Mouse (Mus musculus) kidney, adult 2 months (tissue): ENCODE data around the gene Prkaca. TPM values are rescaled to one million over a fixed set of nuclear protein-coding genes. Genes with fewer than 3 reads are reported as not detected.

Experiments used
- DNase-seq: peaks from one replicate; pipeline ENCODE4 v3.0.0; 2021
- H3K27ac ChIP-seq: fragments of 200-500 bp; 2 replicates; pipeline ENCODE4 v1.5.1; 2012; ENCODE audit warnings: low read depth, low read length, control low read depth, inconsistent platforms; ENCODE audit not compliant: insufficient read depth
- H3K27me3 ChIP-seq: fragments of 200-500 bp; replicated peaks from 2 replicates; pipeline ENCODE4 v1.6.1; 2012; ENCODE audit warnings: mild to moderate bottlenecking, moderate library complexity, low read length, inconsistent platforms; ENCODE audit not compliant: control insufficient read depth, insufficient read depth
- H3K36me3 ChIP-seq: fragments of 200-500 bp; 2 replicates; pipeline ENCODE4 v1.6.1; 2012; ENCODE audit warnings: mild to moderate bottlenecking, moderate library complexity, low read length, inconsistent platforms; ENCODE audit not compliant: control insufficient read depth, insufficient read depth
- H3K4me1 ChIP-seq: fragments of 200-500 bp; 2 replicates; pipeline ENCODE4 v1.6.1; 2011; ENCODE audit warnings: low read length; ENCODE audit not compliant: control insufficient read depth, insufficient read depth
- H3K4me3 ChIP-seq: fragments of 200-500 bp; 2 replicates; pipeline ENCODE4 v1.5.1; 2011; ENCODE audit warnings: mild to moderate bottlenecking, low read depth, low read length, control low read depth; ENCODE audit not compliant: insufficient read depth
- CTCF ChIP-seq: fragments of 200-500 bp; conservative IDR thresholded peaks from 2 replicates; pipeline ENCODE4 v1.5.1; 2011; ENCODE audit warnings: low read depth, mild to moderate bottlenecking, control low read depth, low read length, moderate library complexity, mixed read lengths; ENCODE audit not compliant: insufficient read depth, insufficient read length
- POLR2A ChIP-seq: fragments of 200-500 bp; IDR thresholded peaks from one replicate; pipeline ENCODE4 v1.6.1; 2011; ENCODE audit warnings: low read depth, low read length, control low read depth
- WGBS: fragments of 180-500 bp; shearing (Covaris S2); methylation state at CpG from one replicate; pipeline ENCODE4 v1.1.7; 2018; 5-methylcytosine and 5-hydroxymethylcytosine counted together
- polyA plus RNA-seq: library from polyadenylated mRNA; depleted of rRNA; stranded (reverse); fragments of >200 nt; gene quantifications from 2 replicates; pipeline ENCODE4 v1.2.3, GENCODE M21; 2012

The Prkaca gene
- polyA plus RNA-seq, 1 experiment = 95.6 TPM

- peaks cover 7% of the 10 kb centered on the region; the same call in 1 of the 2 replicates for H3K4me1 ChIP-seq
- H3K36me3 ChIP-seq = no peaks in the 10 kb centered on the region
- WGBS = 1% methylated on average over 66 of the region's 103 CpGs
- H3K4me3 ChIP-seq = peak overlapping the region; percentile 61
- H3K27ac ChIP-seq = peak overlapping the region; percentile 96
- TF ChIP-seq POLR2A = peak; percentile 63
- no peak for TF ChIP-seq CTCF
- no peaks in the 10 kb centered on the region for H3K27me3 ChIP-seq
- DNase-seq = peak; percentile 96
Observed at GRCm38 (mm10) chr8:83996567-83997505, 24.0 kb downstream of the Prkaca start.

GRCm38 (mm10) chr8:83997511-83998141 lies 24.8 kb downstream of the Prkaca start, which contains the start of gene Samd1:
Samd1 (plus strand) TSS chr8:83997672.
- H3K36me3 ChIP-seq = no peaks in the 10 kb centered on the region
- DNase-seq = peak; percentile 58
- H3K4me1 ChIP-seq = peaks cover 7% of the 10 kb centered on the region; the same call in 1 of the 2 replicates
- H3K27ac ChIP-seq = peak within 1 kb of the TSS; percentile 96
- H3K27me3 ChIP-seq = no peaks in the 10 kb centered on the region
- TF ChIP-seq CTCF (no peak), POLR2A (no peak)
- H3K4me3 ChIP-seq = peak within 1 kb of the TSS; percentile 61
- WGBS = 10% methylated on average over 104 of the region's 112 CpGs

DNA sequence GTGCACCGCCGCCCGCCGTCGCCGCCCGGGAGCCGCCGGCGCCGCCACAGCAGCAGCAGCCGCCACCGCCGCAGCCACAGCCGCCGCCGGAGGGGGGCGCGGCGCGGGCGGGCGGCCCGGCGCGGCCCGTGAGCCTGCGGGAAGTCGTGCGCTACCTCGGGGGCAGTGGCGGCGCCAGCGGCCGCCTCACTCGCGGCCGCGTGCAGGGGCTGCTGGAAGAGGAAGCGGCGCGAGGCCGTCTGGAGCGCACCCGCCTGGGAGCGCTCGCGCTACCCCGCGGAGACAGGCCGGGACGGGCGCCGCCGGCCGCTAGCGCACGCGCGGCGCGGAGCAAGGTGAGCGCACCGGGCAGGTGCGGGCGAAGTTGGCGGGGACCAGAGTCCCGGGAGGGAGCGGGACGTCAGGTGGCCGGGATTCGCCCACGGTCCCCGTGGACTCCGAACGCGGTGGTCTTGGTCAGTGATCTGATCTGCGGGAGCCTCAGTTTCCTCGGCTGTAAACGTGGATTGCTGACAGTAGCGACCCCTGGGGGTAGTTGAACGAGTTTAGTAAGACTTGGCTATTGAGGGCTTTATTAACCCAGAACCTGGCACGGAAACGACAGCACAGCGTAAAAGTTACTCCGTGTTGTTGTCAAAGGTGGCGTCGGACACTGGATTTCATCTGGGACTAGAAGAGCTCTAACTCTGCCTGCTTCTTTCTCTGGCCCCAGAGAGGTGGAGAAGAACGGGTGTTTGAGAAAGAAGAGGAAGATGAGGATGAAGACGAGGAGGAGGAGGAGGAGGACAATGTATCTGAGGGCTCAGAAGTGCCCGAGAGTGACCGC lies 25.7 kb downstream of the Prkaca start:
- WGBS = 14% methylated on average over 92 of the region's 92 CpGs
- peak overlapping the region; percentile 83 for H3K27ac ChIP-seq
- peak; percentile 80 for DNase-seq
- no peaks in the 10 kb centered on the region for H3K36me3 ChIP-seq
- TF ChIP-seq CTCF = peak; percentile 49
- TF ChIP-seq POLR2A = no peak
- peak overlapping the region; percentile 60 for H3K4me3 ChIP-seq
- peaks cover 12% of the 10 kb centered on the region; the same call in 1 of the 2 replicates for H3K4me1 ChIP-seq
- no peaks in the 10 kb centered on the region for H3K27me3 ChIP-seq

GRCm38 (mm10) chr8:83999057-83999705 lies 26.4 kb downstream of the Prkaca start:
- Histone ChIP-seq H3K27ac (peak overlapping the region; percentile 83), H3K36me3 (no peaks in the 10 kb centered on the region), H3K27me3 (no peaks in the 10 kb centered on the region), H3K4me1 (peaks cover 16% of the 10 kb centered on the region; the same call in 1 of the 2 replicates), H3K4me3 (peak overlapping the region; percentile 60)
- DNase-seq = peak; percentile 41
- no peak for TF ChIP-seq CTCF
- TF ChIP-seq POLR2A = no peak
- WGBS = 51% methylated on average over 16 of the region's 16 CpGs

GRCm38 (mm10) chr8:83999825-84000224 lies 27.0 kb downstream of the Prkaca start:
- Histone ChIP-seq H3K4me1 (peaks cover 16% of the 10 kb centered on the region; the same call in 1 of the 2 replicates), H3K36me3 (no peaks in the 10 kb centered on the region), H3K27ac (no peak overlapping the region), H3K27me3 (no peaks in the 10 kb centered on the region), H3K4me3 (no peak overlapping the region)
- DNase-seq = no peak
- TF ChIP-seq CTCF = no peak
- TF ChIP-seq POLR2A = no peak
- 88% methylated on average over 2 of the region's 2 CpGs for WGBS

- H3K4me1 ChIP-seq = peaks cover 18% of the 10 kb centered on the region; the same call in 1 of the 2 replicates
- no peak within 1 kb of the TSS for H3K4me3 ChIP-seq
- no peak within 1 kb of the TSS for H3K27ac ChIP-seq
- no peaks in the 10 kb centered on the region for H3K27me3 ChIP-seq
- DNase-seq = no peak
- WGBS = 70% methylated on average over 61 of the region's 61 CpGs
- H3K36me3 ChIP-seq = no peaks in the 10 kb centered on the region
- TF ChIP-seq CTCF (no peak), POLR2A (no peak)
Observed at GRCm38 (mm10) chr8:84001281-84002000, 28.6 kb downstream of the Prkaca start, which contains the start of gene 1700067K01Rik. 1700067K01Rik (plus strand) TSS chr8:84001502.
